Mouse (Mus musculus) cortical plate, adult 2 months (tissue): ENCODE results near the gene Amz2. TPM values are rescaled to one million over a fixed set of nuclear protein-coding genes. Genes with fewer than 3 reads are reported as not detected.

ENCODE experiments used
- H3K27ac ChIP-seq: fragments of 200-500 bp; 2 replicates; pipeline ENCODE4 v1.5.1; 2012; ENCODE audit warnings: low read length, control low read depth, inconsistent platforms; ENCODE audit not compliant: insufficient read depth
- H3K4me1 ChIP-seq: fragments of 200-500 bp; 2 replicates; pipeline ENCODE4 v1.6.1; 2011; ENCODE audit warnings: low read length; ENCODE audit not compliant: control insufficient read depth, insufficient read depth
- H3K4me3 ChIP-seq: fragments of 200-500 bp; 2 replicates; pipeline ENCODE4 v1.5.1; 2011; ENCODE audit warnings: mild to moderate bottlenecking, low read length, control low read depth; ENCODE audit not compliant: insufficient read depth
- CTCF ChIP-seq: fragments of 200-500 bp; IDR thresholded peaks from 2 replicates; pipeline ENCODE4 v1.5.1; 2011; ENCODE audit warnings: mild to moderate bottlenecking, control low read depth, low read length; ENCODE audit not compliant: insufficient read depth; ENCODE audit errors: extremely low read depth
- POLR2A ChIP-seq: fragments of 200-500 bp; IDR thresholded peaks from 2 replicates; pipeline ENCODE4 v1.6.1; 2011; ENCODE audit warnings: mild to moderate bottlenecking, low read length, control low read depth; ENCODE audit not compliant: insufficient read depth; ENCODE audit errors: extremely low read depth
- polyA plus RNA-seq: library from polyadenylated mRNA; depleted of rRNA; stranded (reverse); fragments of >200 nt; gene quantifications from 2 replicates; pipeline ENCODE4 v1.2.3, GENCODE M21; 2012

Amz2 gene
- polyA plus RNA-seq, 1 experiment, result 59.5 TPM

- H3K4me3 ChIP-seq, result peak overlapping the region; percentile 60
- peak overlapping the region; percentile 7; the same call in 1 of the 2 replicates for H3K27ac ChIP-seq
- TF ChIP-seq CTCF, result no peak
- TF ChIP-seq POLR2A, result no peak
- H3K4me1 ChIP-seq, result no peaks in the 10 kb centered on the region
Measured at GRCm38 (mm10) chr11:109474086-109474742, 48.5 kb downstream of the Amz2 start.

GRCm38 (mm10) chr11:109474836-109475235 is 49.1 kb downstream of the Amz2 start:
- no peak overlapping the region for H3K4me3 ChIP-seq
- no peak for TF ChIP-seq CTCF
- TF ChIP-seq POLR2A, result no peak
- H3K4me1 ChIP-seq, result no peaks in the 10 kb centered on the region
- no peak overlapping the region for H3K27ac ChIP-seq

- Histone ChIP-seq H3K4me1 (no peaks in the 10 kb centered on the region), H3K27ac (no peak overlapping the region), H3K4me3 (no peak overlapping the region)
- TF ChIP-seq POLR2A (no peak), CTCF (no peak)
Measured at GRCm38 (mm10) chr11:109475717-109476116, 50.0 kb downstream of the Amz2 start.

GRCm38 (mm10) chr11:109476241-109476640 is 50.5 kb downstream of the Amz2 start:
- TF ChIP-seq POLR2A (no peak), CTCF (no peak)
- no peak overlapping the region for H3K4me3 ChIP-seq
- H3K4me1 ChIP-seq, result no peaks in the 10 kb centered on the region
- no peak overlapping the region for H3K27ac ChIP-seq

GRCm38 (mm10) chr11:109476653-109477052 is 50.9 kb downstream of the Amz2 start:
- Histone ChIP-seq H3K4me3 (no peak overlapping the region), H3K4me1 (no peaks in the 10 kb centered on the region; the same call in 1 of the 2 replicates), H3K27ac (no peak overlapping the region)
- TF ChIP-seq CTCF, result no peak
- TF ChIP-seq POLR2A, result no peak

- Histone ChIP-seq H3K4me3 (no peak overlapping the region), H3K27ac (no peak overlapping the region), H3K4me1 (no peaks in the 10 kb centered on the region; the same call in 1 of the 2 replicates)
- TF ChIP-seq CTCF (no peak), POLR2A (no peak)
Measured at GRCm38 (mm10) chr11:109477606-109478380, 52.0 kb downstream of the Amz2 start.

- Histone ChIP-seq H3K4me3 (no peak overlapping the region), H3K27ac (no peak overlapping the region), H3K4me1 (no peaks in the 10 kb centered on the region; the same call in 1 of the 2 replicates)
- TF ChIP-seq CTCF (no peak), POLR2A (no peak)
Measured at GRCm38 (mm10) chr11:109479575-109480285, 54.0 kb downstream of the Amz2 start.

GRCm38 (mm10) chr11:109480440-109480839 is 54.7 kb downstream of the Amz2 start:
- H3K27ac ChIP-seq, result no peak overlapping the region
- H3K4me1 ChIP-seq, result no peaks in the 10 kb centered on the region; the same call in 1 of the 2 replicates
- TF ChIP-seq POLR2A, result no peak
- no peak for TF ChIP-seq CTCF
- H3K4me3 ChIP-seq, result no peak overlapping the region

GRCm38 (mm10) chr11:109485398-109486045 is 59.8 kb downstream of the Amz2 start:
- H3K27ac ChIP-seq, result peak overlapping the region; percentile 48

More at GRCm38 (mm10) chr11:109485398-109486045, 59.8 kb downstream of the Amz2 start:
- Histone ChIP-seq H3K4me1 (no peaks in the 10 kb centered on the region; the same call in 1 of the 2 replicates), H3K4me3 (no peak overlapping the region)
- TF ChIP-seq CTCF (no peak), POLR2A (no peak)
